Mouse (Mus musculus) heart, postnatal 0 days (tissue): ENCODE measurements around the gene Fhl2.

Experiments
- CTCF ChIP-seq: IDR thresholded peaks from 2 replicates; pipeline ENCODE4 v1.5.1; 2016; ENCODE audit warnings: antibody characterized with exemption, control low read depth, low read depth
- EP300 ChIP-seq: IDR thresholded peaks from 2 replicates; pipeline ENCODE4 v1.6.1; 2016; ENCODE audit warnings: antibody characterized with exemption, low read depth

DNA sequence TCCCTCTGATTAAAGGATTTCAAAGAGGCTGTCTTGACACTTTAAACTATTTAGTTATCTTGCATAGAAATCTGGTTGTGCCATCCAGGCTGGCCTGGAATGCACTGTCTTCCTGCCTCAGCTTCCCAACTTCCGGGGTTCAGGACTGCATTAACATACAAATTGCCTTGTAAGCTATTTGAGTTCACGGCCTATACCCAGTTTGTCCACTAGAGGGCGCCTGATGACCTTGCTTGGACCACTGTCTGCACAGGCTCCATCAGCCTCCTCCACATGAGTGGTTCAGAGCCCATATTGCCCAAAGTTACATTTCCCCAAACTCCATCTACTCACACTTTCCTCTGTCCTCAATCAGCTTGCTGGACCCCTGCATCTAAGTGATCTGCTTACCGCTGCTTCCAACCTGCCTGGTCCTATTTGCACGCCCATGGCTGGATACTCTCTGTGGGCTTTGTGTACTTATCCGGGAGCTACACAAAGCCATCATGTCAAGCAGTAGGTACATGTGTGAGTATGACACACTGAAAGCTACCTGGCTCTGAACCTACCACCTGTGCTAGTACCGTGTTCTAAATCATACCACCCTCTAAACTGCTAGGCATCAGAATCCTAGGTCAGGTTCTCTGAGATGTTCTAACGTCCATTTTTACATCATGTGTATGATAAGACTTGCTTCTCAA, 57.1 kb downstream of the Fhl2 start:
- TF ChIP-seq CTCF, result peak; percentile 95
- no peak for TF ChIP-seq EP300
